Mouse (Mus musculus) ES-E14 (cell line): Measurements from ENCODE around the gene Cdkl1.

Experiments used
- CHD2 ChIP-seq: IDR thresholded peaks from 2 replicates; pipeline ENCODE4 v1.6.1; 2014; ENCODE audit warnings: mild to moderate bottlenecking, low read depth, low read length, inconsistent platforms
- MAFK ChIP-seq: IDR thresholded peaks from 2 replicates; pipeline ENCODE4 v1.6.1; 2014; ENCODE audit warnings: mild to moderate bottlenecking, low read depth, low read length, inconsistent platforms; ENCODE audit not compliant: insufficient read depth
- ZNF384 ChIP-seq: IDR thresholded peaks from 2 replicates; pipeline ENCODE4 v1.6.1; 2012; ENCODE audit warnings: low read depth, low read length, inconsistent platforms

DNA sequence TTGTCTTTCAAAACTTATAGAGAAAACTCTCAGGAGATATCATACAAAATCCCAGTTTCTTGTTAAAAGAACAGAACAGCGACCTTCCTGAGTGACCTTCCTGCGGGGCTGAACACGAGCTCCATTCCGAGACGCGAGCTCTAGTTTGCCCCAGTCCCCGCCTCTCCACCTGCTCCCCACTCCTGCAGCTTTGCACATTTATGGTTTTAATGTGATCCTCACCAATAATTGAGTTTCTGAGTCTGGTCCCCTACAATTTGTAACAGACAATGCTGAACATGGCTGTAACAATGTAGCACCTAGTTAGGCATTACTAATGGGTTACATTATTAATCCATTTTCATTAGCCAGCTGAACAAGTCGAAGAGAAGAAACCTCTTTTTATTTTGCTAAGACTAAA, 9.6 kb downstream of the Cdkl1 start:
- TF ChIP-seq CHD2 (no peak), MAFK (no peak), ZNF384 (no peak)
